In genomic region chr19:46044993-46045695, GRCm38 (mm10) we compare ENCODE assay signal across 8 mouse cellular contexts. TPM values are rescaled to one million over a fixed set of nuclear protein-coding genes. Genes with fewer than 3 reads are reported as not detected.
DNase-seq lines count a peak whose midpoint lies in the region; ATAC-seq and TF ChIP-seq lines count a peak whose summit lies in the region.

Ldb1 (minus strand) TSS chr19:46045214.

- H3K79me2 ChIP-seq in liver, adult 2 months (ENCODE audit: control insufficient read depth, insufficient read depth, low read length): peaks cover 14% of the 10 kb centered on the region; the same call in 1 of the 2 replicates
- H3K79me2 ChIP-seq in myocyte (ENCODE audit: control insufficient read depth, insufficient read depth): peaks cover 44% of the 10 kb centered on the region

- WGBS in heart, embryonic 12.5 days: under 1% methylated on average over 81 of the region's 84 CpGs
- under 1% methylated on average over 76 of the region's 84 CpGs for WGBS in kidney, postnatal 0 days
- WGBS in liver, adult 2 months: under 1% methylated on average over 83 of the region's 84 CpGs

- H3K27me3 ChIP-seq in erythroblast, embryonic 14.5 days (ENCODE audit: control insufficient read depth): peaks cover 37% of the 10 kb centered on the region
- no peaks in the 10 kb centered on the region for H3K27me3 ChIP-seq in heart, embryonic 12.5 days (replicated peaks)
- no peaks in the 10 kb centered on the region for H3K27me3 ChIP-seq in kidney, postnatal 0 days (ENCODE audit: insufficient read depth, low read length)
- no peaks in the 10 kb centered on the region for H3K27me3 ChIP-seq in liver, adult 2 months (ENCODE audit: control insufficient read depth, insufficient read depth, low read length)
- H3K27me3 ChIP-seq in myocyte (ENCODE audit: control insufficient read depth, insufficient read depth, insufficient read length): no peaks in the 10 kb centered on the region

- H3K36me3 ChIP-seq in erythroblast, embryonic 14.5 days (ENCODE audit: control insufficient read depth): peaks cover 4% of the 10 kb centered on the region
- H3K36me3 ChIP-seq in heart, embryonic 12.5 days: 0 out of 2 replicates have a peak, but pooled peaks cover 3% of the 10 kb centered on the region
- H3K36me3 ChIP-seq in kidney, postnatal 0 days (ENCODE audit: insufficient read depth, low read length): no peaks in the 10 kb centered on the region
- H3K36me3 ChIP-seq in liver, adult 2 months (ENCODE audit: control insufficient read depth, insufficient read depth, low read length): no peaks in the 10 kb centered on the region
- H3K36me3 ChIP-seq in myocyte (ENCODE audit: control insufficient read depth, insufficient read depth): no peaks in the 10 kb centered on the region

- peaks cover 69% of the 10 kb centered on the region for H3K4me1 ChIP-seq in erythroblast, embryonic 14.5 days (ENCODE audit: control insufficient read depth)
- H3K4me1 ChIP-seq in heart, embryonic 12.5 days (replicated peaks): peaks cover 56% of the 10 kb centered on the region
- peaks cover 52% of the 10 kb centered on the region for H3K4me1 ChIP-seq in kidney, postnatal 0 days (replicated peaks; ENCODE audit: insufficient read depth, low read length)
- peaks cover 15% of the 10 kb centered on the region for H3K4me1 ChIP-seq in liver, adult 2 months (ENCODE audit: control insufficient read depth, insufficient read depth, low read length)

- no peaks in the 10 kb centered on the region for H3K9me3 ChIP-seq in erythroblast, embryonic 14.5 days (ENCODE audit: control insufficient read depth, low read length)
- H3K9me3 ChIP-seq in heart, embryonic 12.5 days (replicated peaks): no peaks in the 10 kb centered on the region
- H3K9me3 ChIP-seq in kidney, postnatal 0 days (replicated peaks; ENCODE audit: low read length): no peaks in the 10 kb centered on the region

- H3ac ChIP-seq in myocyte (ENCODE audit: control insufficient read depth, insufficient read length): peak within 1 kb of the TSS; percentile 91

- H3K27ac ChIP-seq in heart, embryonic 12.5 days (ENCODE audit: poor library complexity, severe bottlenecking): peak within 1 kb of the TSS; percentile 98
- peak within 1 kb of the TSS; percentile 99 for H3K27ac ChIP-seq in kidney, postnatal 0 days
- H3K27ac ChIP-seq in liver, adult 2 months (replicated peaks; ENCODE audit: insufficient read depth, low read depth, low read length): peak within 1 kb of the TSS; percentile 86

- peak; percentile 76 for TF ChIP-seq POLR2A in liver, adult 2 months (IDR thresholded peaks at IDR 0.05; ENCODE audit: extremely low read depth, insufficient read depth, low read length)
- peak; percentile 96 for TF ChIP-seq POLR2A in myocyte (IDR thresholded peaks at IDR 0.05; ENCODE audit: insufficient read length, low read depth)

- H3K4me2 ChIP-seq in heart, embryonic 12.5 days: peak within 1 kb of the TSS; percentile 75
- H3K4me2 ChIP-seq in kidney, postnatal 0 days (ENCODE audit: low read length): peak within 1 kb of the TSS; percentile 86
- peak within 1 kb of the TSS; percentile 98 for H3K4me2 ChIP-seq in myocyte (ENCODE audit: low read depth)

- peak within 1 kb of the TSS; percentile 84 for H3K4me3 ChIP-seq in erythroblast, embryonic 14.5 days (replicated peaks)
- peak within 1 kb of the TSS; percentile 94 for H3K4me3 ChIP-seq in heart, embryonic 12.5 days
- H3K4me3 ChIP-seq in kidney, postnatal 0 days (replicated peaks; ENCODE audit: low read depth, low read length): peak within 1 kb of the TSS; percentile 99
- H3K4me3 ChIP-seq in liver, adult 2 months (ENCODE audit: insufficient read depth, low read depth, low read length): peak within 1 kb of the TSS; percentile 79
- H3K4me3 ChIP-seq in myocyte: peak within 1 kb of the TSS; percentile 68

- peak within 1 kb of the TSS; percentile 99 for H3K9ac ChIP-seq in heart, embryonic 12.5 days
- H3K9ac ChIP-seq in kidney, postnatal 0 days (ENCODE audit: low read depth, low read length): peak within 1 kb of the TSS; percentile 95
- peak within 1 kb of the TSS; percentile 81 for H3K9ac ChIP-seq in liver, adult 2 months (ENCODE audit: low read depth, low read length)

- no peak for TF ChIP-seq CTCF in kidney, postnatal 0 days (IDR thresholded peaks at IDR 0.05; ENCODE audit: low read depth)
- TF ChIP-seq CTCF in liver, adult 2 months (IDR thresholded peaks at IDR 0.05; ENCODE audit: low read depth, low read length): no peak

- peak; percentile 77 for ATAC-seq in heart, embryonic 12.5 days (ENCODE audit: insufficient number of reproducible peaks, low FRiP score)
- peak; percentile 74 for ATAC-seq in kidney, postnatal 0 days (replicated peaks; ENCODE audit: low FRiP score, low read depth)

- peak; percentile 77 for DNase-seq in 3T3-L1 (ENCODE audit: low read depth, low spot score)
- DNase-seq in adrenal gland, postnatal 4 days (ENCODE audit: low spot score in 2 of 2): peak; percentile 60 to 82
- peak; percentile 94 for DNase-seq in kidney, postnatal 0 days (ENCODE audit: low spot score)
- peak; percentile 67 for DNase-seq in liver, adult 2 months (ENCODE audit: extremely low read depth, low read depth, low spot score)
- peak; percentile 71 to 84 for DNase-seq in spleen, postnatal 4 days (ENCODE audit: low spot score in 2 of 2)

TF ChIP-seq in myocyte, 11 proteins besides CTCF, POLR2A, EP300 and RAD21:
- TF ChIP-seq MYOD1 (IDR thresholded peaks at IDR 0.05; ENCODE audit: control insufficient read depth in 1 of 3, insufficient read length in 2 of 3, low read depth in 2 of 3): no peak
- TF ChIP-seq CEBPB (IDR thresholded peaks at IDR 0.05; ENCODE audit: insufficient read depth, poor library complexity, severe bottlenecking): no peak
- peak; percentile 13 for TF ChIP-seq E2F4 (IDR thresholded peaks at IDR 0.05; ENCODE audit: insufficient read depth)
- no peak for TF ChIP-seq TCF3 (IDR thresholded peaks at IDR 0.05; ENCODE audit: insufficient read length, low read depth)
- no peak for TF ChIP-seq USF1 (IDR thresholded peaks at IDR 0.05; ENCODE audit: low read depth)
- no peak for TF ChIP-seq TCF12 (IDR thresholded peaks at IDR 0.05; ENCODE audit: insufficient read depth, poor library complexity, severe bottlenecking)
- peak; percentile 33 for TF ChIP-seq REST (IDR thresholded peaks at IDR 0.05; ENCODE audit: insufficient read depth, insufficient read length)
- TF ChIP-seq POLR2AphosphoS2 (IDR thresholded peaks at IDR 0.05; ENCODE audit: insufficient read length, low read depth): peak; percentile 93
- TF ChIP-seq MYOG (IDR thresholded peaks at IDR 0.05; ENCODE audit: control insufficient read depth in 1 of 3, insufficient read depth in 1 of 3, insufficient read length in 2 of 3, low read depth in 2 of 3): peak in 1 of 3 experiments; percentile 39

RNA-seq across cellular contexts. Expression of gene Ldb1, which starts in this region (rescaled TPM):
- 100 to 1,000 TPM; 161 TPM for total RNA-seq in adrenal gland, postnatal 4 days (2021)
- 65.5 and 65.9 TPM in 2 replicates for polyA plus RNA-seq in erythroblast, embryonic 14.5 days (2012)
- polyA plus RNA-seq in heart, embryonic 12.5 days (2016; fragmentation: Nextera tagmentation; extraction: Ambion mirVana): 84.2 and 85.0 TPM in 2 replicates
- polyA plus RNA-seq in kidney, postnatal 0 days (2015; fragmentation: Nextera tagmentation; extraction: Ambion mirVana): 79.3 and 82.5 TPM in 2 replicates
- total RNA-seq in liver, adult 2 months (2014; rRNA removed): 14.9 and 18.1 TPM in 2 replicates
- polyA plus RNA-seq in liver, adult 2 months (2012; rRNA removed): 27.9 and 42.1 TPM in 2 replicates
- 68.7 TPM for polyA plus RNA-seq in myocyte (2012; fragmentation: generic; extraction: Trizol)

Comparison
In these comparisons a context has a peak if more than half of its experiments do, and no peak if none do; other contexts are left out.
1. Peak in every context shown above with its lines: DNase-seq, ATAC-seq, H3K4me3 ChIP-seq and H3K27ac ChIP-seq.